ENCODE assay signal across 14 mouse cellular contexts in the genomic region with DNA sequence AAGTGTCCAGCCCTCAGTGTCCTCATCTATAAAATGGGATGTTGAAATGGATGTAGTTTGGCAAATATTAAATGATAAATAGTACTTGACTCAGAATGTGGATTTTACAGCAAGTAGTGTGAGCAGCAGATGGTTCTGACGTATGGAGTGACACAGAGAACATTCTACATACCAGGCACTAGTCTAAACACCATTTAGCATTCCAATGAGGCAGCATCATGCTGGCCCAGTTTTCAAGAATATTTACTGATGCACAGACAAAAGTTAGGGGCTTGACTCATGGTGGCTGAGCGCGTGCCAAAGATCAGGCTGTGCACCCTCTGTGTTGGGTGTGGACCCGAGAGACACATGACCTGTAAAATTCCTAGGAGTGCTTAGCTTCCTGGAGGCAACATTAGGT.
DNase-seq lines count a peak whose midpoint lies in the region; ATAC-seq and TF ChIP-seq lines count a peak whose summit lies in the region.
"Had no signal": no experiment of that assay in that cellular context is flagged by ENCODE, and none has a peak within 500 bp of the region (broad histone marks: within the 10 kb centered on the region; RNA-seq: fewer than 3 reads in every experiment).

No protein-coding gene starts in this region.

- 88% methylated on average over 4 of the region's 4 CpGs for WGBS in midbrain, embryonic 14.5 days
- WGBS in midbrain, postnatal 0 days, result 79% methylated on average over 4 of the region's 4 CpGs
- 43% methylated on average over 4 of the region's 4 CpGs for whole genome bisulfite sequencing in forebrain, embryonic 16.5 days
- 79% methylated on average over 4 of the region's 4 CpGs for WGBS in kidney, embryonic 14.5 days

- H3K36me3 ChIP-seq in midbrain, embryonic 14.5 days (ENCODE audit: control insufficient read depth, insufficient read depth, low read length), result no peaks in the 10 kb centered on the region
- H3K36me3 ChIP-seq in midbrain, postnatal 0 days (ENCODE audit: insufficient read depth, low read length), result no peaks in the 10 kb centered on the region
- no peaks in the 10 kb centered on the region for H3K36me3 ChIP-seq in forebrain, embryonic 16.5 days (ENCODE audit: control insufficient read depth, insufficient read depth)
- H3K36me3 ChIP-seq in kidney, embryonic 14.5 days (ENCODE audit: control insufficient read depth, insufficient read depth, low read length), result no peaks in the 10 kb centered on the region
- H3K36me3 ChIP-seq: embryonic facial prominence, embryonic 15.5 days; G1E had no signal

- 0 out of 2 replicates have a peak overlapping the region, but pooled peaks have one; percentile 49 for H3K27ac ChIP-seq in midbrain, embryonic 14.5 days (replicated peaks; ENCODE audit: low read depth, low read length)
- H3K27ac ChIP-seq in midbrain, postnatal 0 days (ENCODE audit: low read depth, low read length), result no peak overlapping the region
- H3K27ac ChIP-seq in forebrain, embryonic 16.5 days (ENCODE audit: low read length), result peak overlapping the region; percentile 88
- H3K27ac ChIP-seq in kidney, embryonic 14.5 days (ENCODE audit: low read depth, low read length), result no peak overlapping the region
- H3K27ac ChIP-seq: embryonic facial prominence, embryonic 15.5 days had no signal

- H3K9me3 ChIP-seq in midbrain, embryonic 14.5 days (ENCODE audit: control insufficient read depth, low read length), result no peaks in the 10 kb centered on the region
- H3K9me3 ChIP-seq in midbrain, postnatal 0 days (ENCODE audit: low read length), result no peaks in the 10 kb centered on the region
- H3K9me3 ChIP-seq in forebrain, embryonic 16.5 days (ENCODE audit: control insufficient read depth, low read length), result no peaks in the 10 kb centered on the region
- peaks cover 6% of the 10 kb centered on the region for H3K9me3 ChIP-seq in kidney, embryonic 14.5 days (ENCODE audit: control insufficient read depth, low read length)
- H3K9me3 ChIP-seq: embryonic facial prominence, embryonic 15.5 days had no signal

- no peak for ATAC-seq in midbrain, embryonic 14.5 days (ENCODE audit: low FRiP score, low TSS enrichment)
- ATAC-seq in midbrain, postnatal 0 days (ENCODE audit: low FRiP score), result no peak
- ATAC-seq in forebrain, embryonic 16.5 days, result peak; percentile 89
- ATAC-seq in kidney, embryonic 14.5 days (ENCODE audit: low FRiP score, low TSS enrichment), result no peak
- ATAC-seq: lung, postnatal 0 days had no signal

- H3K4me1 ChIP-seq in midbrain, embryonic 14.5 days (ENCODE audit: control insufficient read depth, insufficient read depth, low read length), result 0 out of 2 replicates have a peak, but pooled peaks cover 4% of the 10 kb centered on the region
- no peaks in the 10 kb centered on the region for H3K4me1 ChIP-seq in midbrain, postnatal 0 days (ENCODE audit: insufficient read depth, low read length)
- H3K4me1 ChIP-seq in forebrain, embryonic 16.5 days (replicated peaks; ENCODE audit: control insufficient read depth, insufficient read depth, low read length), result peaks cover 15% of the 10 kb centered on the region
- no peaks in the 10 kb centered on the region for H3K4me1 ChIP-seq in kidney, embryonic 14.5 days (ENCODE audit: control insufficient read depth, insufficient read depth, low read length)
- H3K4me1 ChIP-seq: embryonic facial prominence, embryonic 15.5 days had no signal

- H3K27me3 ChIP-seq in midbrain, embryonic 14.5 days (ENCODE audit: control insufficient read depth, insufficient read depth, low read length), result no peaks in the 10 kb centered on the region
- H3K27me3 ChIP-seq in midbrain, postnatal 0 days (ENCODE audit: insufficient read depth, low read length), result no peaks in the 10 kb centered on the region
- H3K27me3 ChIP-seq in forebrain, embryonic 16.5 days (replicated peaks; ENCODE audit: control insufficient read depth, insufficient read depth, low read length), result no peaks in the 10 kb centered on the region
- H3K27me3 ChIP-seq in kidney, embryonic 14.5 days (ENCODE audit: control insufficient read depth, insufficient read depth, low read length), result no peaks in the 10 kb centered on the region
- H3K27me3 ChIP-seq: embryonic facial prominence, embryonic 15.5 days had no signal

- peak; percentile 18 to 35 for DNase-seq in frontal cortex, postnatal 36 days (ENCODE audit: low spot score in 2 of 2)
- DNase-seq in frontal cortex, postnatal 14 days (ENCODE audit: low spot score in 2 of 2), result no peak
- no peak for DNase-seq in midbrain, embryonic 14.5 days
- no peak for DNase-seq in midbrain, postnatal 0 days (ENCODE audit: low spot score)
- peak; percentile 9 for DNase-seq in R1 (ENCODE audit: low read depth, low spot score)
- no peak for DNase-seq in adrenal gland, postnatal 14 days
- DNase-seq: kidney, postnatal 36 days; right cerebral cortex, postnatal 14 days had no signal

- no peak overlapping the region for H3K4me2 ChIP-seq in midbrain, embryonic 14.5 days (ENCODE audit: low read length)
- no peak overlapping the region for H3K4me2 ChIP-seq in midbrain, postnatal 0 days (ENCODE audit: low read depth, low read length, poor library complexity, severe bottlenecking)
- H3K4me2 ChIP-seq in forebrain, embryonic 16.5 days (ENCODE audit: low read length), result no peak overlapping the region
- H3K4me2 ChIP-seq in kidney, embryonic 14.5 days (replicated peaks; ENCODE audit: low read depth, low read length), result no peak overlapping the region
- H3K4me2 ChIP-seq: embryonic facial prominence, embryonic 15.5 days; heart, embryonic 11.5 days had no signal

- no peak for TF ChIP-seq CTCF in midbrain, postnatal 0 days (IDR thresholded peaks at IDR 0.05)

- H3K4me3 ChIP-seq in midbrain, embryonic 14.5 days (replicated peaks; ENCODE audit: low read depth, low read length), result no peak overlapping the region
- H3K4me3 ChIP-seq in midbrain, postnatal 0 days (ENCODE audit: low read depth, low read length), result no peak overlapping the region
- no peak overlapping the region for H3K4me3 ChIP-seq in forebrain, embryonic 16.5 days (replicated peaks; ENCODE audit: low read length)
- H3K4me3 ChIP-seq in kidney, embryonic 14.5 days (ENCODE audit: low read length), result no peak overlapping the region
- H3K4me3 ChIP-seq: embryonic facial prominence, embryonic 15.5 days had no signal

- no peak overlapping the region for H3K9ac ChIP-seq in midbrain, embryonic 14.5 days (replicated peaks; ENCODE audit: low read length)
- H3K9ac ChIP-seq in midbrain, postnatal 0 days (replicated peaks; ENCODE audit: low read length, poor library complexity, severe bottlenecking), result no peak overlapping the region
- no peak overlapping the region for H3K9ac ChIP-seq in forebrain, embryonic 16.5 days (replicated peaks; ENCODE audit: low read depth, low read length)
- no peak overlapping the region for H3K9ac ChIP-seq in kidney, embryonic 14.5 days (ENCODE audit: low read depth, low read length)
- H3K9ac ChIP-seq: embryonic facial prominence, embryonic 15.5 days had no signal

Comparison
In these comparisons a context has a peak if more than half of its experiments do, and no peak if none do; other contexts are left out.
1. DNase-seq: peak in frontal cortex, postnatal 36 days (2 of 2) and R1 (single experiment); none in frontal cortex, postnatal 14 days (0 of 2), midbrain, embryonic 14.5 days (single experiment), midbrain, postnatal 0 days (single experiment) and adrenal gland, postnatal 14 days (single experiment).
2. H3K27ac ChIP-seq: peak in midbrain, embryonic 14.5 days (single experiment) and forebrain, embryonic 16.5 days (single experiment); none in midbrain, postnatal 0 days (single experiment) and kidney, embryonic 14.5 days (single experiment).